Mouse (Mus musculus): Measurements from ENCODE around the gene Zmym1. TPM values are rescaled to one million over a fixed set of nuclear protein-coding genes. Genes with fewer than 3 reads are reported as not detected.

The Zmym1 gene
- total RNA-seq, 2 experiments from 2014 or later, result 9.8 to 15.9 TPM

Other genes with a start within 250 kb of the Zmym1 start
- 10 to 100 TPM; 43.4 to 61.0 TPM for gene Zmym4, start 93.0 kb downstream of the Zmym1 start, total RNA-seq (2021)
- gene Sfpq, start 39.8 kb downstream of the Zmym1 start, total RNA-seq (2021), result 100 to 1,000 TPM; 163 to 281 TPM
- gene Zmym6, start 16.2 kb upstream of the Zmym1 start, total RNA-seq (2021), result 10 to 100 TPM; 27.0 to 38.0 TPM
- gene Tmem35b, start 62.5 kb upstream of the Zmym1 start, total RNA-seq (2021), result 1 to 10 TPM; 1.9 to 4.1 TPM
- gene Dlgap3, start 108.1 kb upstream of the Zmym1 start, total RNA-seq (2021), result 100 to 1,000 TPM; 380 to 420 TPM
- 10 to 100 TPM; 52.6 to 59.2 TPM for gene Smim12, start 182.6 kb upstream of the Zmym1 start, total RNA-seq (2021)